Mouse (Mus musculus) CD4-positive, CD25-positive, alpha-beta regulatory T cell (primary cell): ENCODE data around the gene Synm. TPM values are rescaled to one million over a fixed set of nuclear protein-coding genes. Genes with fewer than 3 reads are reported as not detected.

Experiments used
- polyA plus RNA-seq: library from polyadenylated mRNA; unstranded; fragments of 100-300 nt; shearing (Covaris generic); gene quantifications from one replicate; pipeline ENCODE4 v1.2.1, GENCODE M21; 2017

Synm gene
- polyA plus RNA-seq = not detected

DNA sequence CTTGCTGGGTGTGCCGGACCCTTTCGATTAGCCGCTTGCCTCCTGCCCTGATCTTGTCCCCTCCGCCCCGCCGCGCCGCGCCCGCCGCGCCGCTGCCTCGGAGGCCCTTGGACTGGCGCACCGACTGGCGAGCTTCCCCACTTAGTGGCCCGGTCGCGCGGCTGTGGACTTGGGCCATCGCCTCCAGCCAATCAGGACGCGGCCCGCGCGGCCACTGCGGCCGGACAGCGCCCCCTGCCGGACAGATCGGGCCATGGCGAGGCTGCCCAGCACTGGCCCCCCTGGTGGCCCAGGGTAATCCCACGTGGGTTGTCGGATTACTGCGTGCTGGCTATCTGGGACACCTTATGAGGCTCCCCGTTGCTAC is at the start of gene Synm:
TSS of gene Synm (minus strand) at position 114 of the 367 bp plus-strand sequence.

Other genes starting within 250 kb of the Synm start
- gene Lrrc28, start 114.5 kb downstream of the Synm start, polyA plus RNA-seq = 21.3 TPM
- gene Ttc23, start 112.3 kb downstream of the Synm start, polyA plus RNA-seq = 3.6 TPM
- 17.1 TPM for gene Igf1r, start 193.1 kb upstream of the Synm start, polyA plus RNA-seq